Mouse (Mus musculus): Measurements from ENCODE around the gene Cdt1.

Gene Cdt1

DNA sequence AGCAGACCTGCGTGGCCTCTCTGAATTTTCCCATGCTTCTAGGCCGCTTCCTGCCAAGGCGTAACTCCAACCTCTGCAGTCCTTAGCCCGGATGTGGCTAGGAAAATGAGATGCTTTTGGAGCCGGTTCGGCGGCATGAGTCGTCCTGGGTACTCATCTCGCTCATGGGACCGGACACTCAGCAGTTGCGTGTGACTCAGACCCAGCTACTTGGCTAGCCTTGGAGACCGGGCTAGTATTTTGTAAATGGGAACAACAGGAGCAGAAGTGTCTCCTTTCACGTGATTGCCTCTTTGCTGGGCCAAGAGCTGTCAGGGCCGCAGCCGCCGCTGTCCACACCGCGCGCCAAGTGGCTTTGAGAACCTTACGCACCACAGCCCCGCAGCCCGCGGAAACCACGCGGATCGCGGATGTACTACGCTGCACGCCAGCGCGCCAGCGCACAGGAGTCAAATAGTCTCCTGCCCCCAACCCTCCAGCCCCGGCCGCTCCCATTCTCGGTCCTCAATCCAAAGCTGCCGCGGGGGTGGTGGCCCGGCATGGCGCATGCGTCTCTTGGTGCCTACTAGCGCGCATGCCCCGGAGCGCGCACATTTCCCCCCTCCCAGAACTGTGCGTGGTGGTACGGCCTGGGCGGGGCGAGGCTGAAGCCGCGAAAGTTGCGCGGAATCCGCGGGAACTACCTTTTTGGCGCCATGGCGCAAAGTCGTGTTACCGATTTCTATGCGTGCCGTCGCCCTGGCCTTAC is at the start of gene Cdt1:
Gene Cdt1 (plus strand): TSS at position 655 of the 748 bp plus-strand sequence.
- DNase-seq (ENCODE audit: low spot score in 2 of 2), result peak; percentile 94 to 95

DNA sequence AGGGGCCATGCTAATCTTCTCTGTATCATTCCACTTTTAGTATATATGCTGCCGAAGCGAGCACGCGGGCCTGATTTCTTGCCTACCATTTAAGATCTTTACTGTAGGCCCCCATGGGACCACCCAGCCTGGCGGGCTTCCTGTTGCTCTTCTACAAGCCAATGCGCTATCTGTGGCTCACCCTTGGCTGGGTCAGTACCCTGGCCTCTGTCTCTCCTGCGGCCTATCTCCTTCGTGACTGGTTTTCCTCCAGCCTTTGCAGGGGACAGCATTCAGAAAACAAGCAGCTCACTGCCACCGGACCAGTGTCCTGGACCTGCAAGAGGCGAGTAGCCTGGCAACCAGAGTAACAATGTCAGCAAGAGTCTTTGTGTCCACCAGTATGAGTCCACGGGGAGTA is 47.2 kb upstream of the Cdt1 start:
- DNase-seq (ENCODE audit: low spot score in 2 of 2), result no peak

DNA sequence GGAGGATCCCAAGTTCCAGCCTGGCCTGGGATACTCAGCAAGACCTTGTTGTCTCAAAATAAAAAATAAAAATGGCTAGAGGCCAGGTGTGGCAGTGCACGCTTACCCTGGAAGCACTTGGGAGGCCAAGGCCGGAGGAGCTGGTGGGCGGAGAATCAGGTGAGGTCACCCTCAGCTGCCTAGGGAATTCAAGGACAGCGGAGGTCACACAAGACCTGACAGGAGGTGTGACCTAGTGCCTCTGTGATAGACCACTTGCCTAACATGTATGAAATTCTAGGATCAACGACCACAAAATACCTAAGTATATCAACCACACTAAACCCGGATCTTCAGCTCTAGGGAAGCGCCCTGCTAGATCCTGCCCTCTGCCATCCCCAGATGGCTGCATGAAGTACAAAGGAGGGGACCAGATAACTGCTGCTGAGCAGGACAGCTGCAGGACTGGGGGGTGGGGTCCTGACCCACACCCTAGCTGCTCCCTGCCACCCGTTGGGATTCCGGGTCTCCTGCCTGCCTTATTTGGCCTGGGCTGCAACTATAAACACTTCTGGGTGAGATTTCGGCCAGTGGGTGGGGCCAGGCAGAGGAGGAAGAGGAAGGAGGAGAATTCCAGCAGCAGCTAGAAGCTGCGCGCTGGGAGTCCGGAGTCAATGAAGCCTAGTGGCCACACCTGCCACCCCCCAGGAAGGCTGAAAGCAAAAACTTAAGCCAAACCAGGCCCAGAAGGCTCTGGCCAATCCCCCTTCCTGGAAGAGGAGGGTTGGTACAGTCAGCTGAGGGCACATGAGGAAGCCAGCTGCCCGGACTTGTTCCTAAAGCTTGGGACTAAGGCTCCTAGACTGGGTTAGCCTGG is 44.8 kb upstream of the Cdt1 start:
- DNase-seq (ENCODE audit: low spot score in 2 of 2), result peak; percentile 78 to 85

DNA sequence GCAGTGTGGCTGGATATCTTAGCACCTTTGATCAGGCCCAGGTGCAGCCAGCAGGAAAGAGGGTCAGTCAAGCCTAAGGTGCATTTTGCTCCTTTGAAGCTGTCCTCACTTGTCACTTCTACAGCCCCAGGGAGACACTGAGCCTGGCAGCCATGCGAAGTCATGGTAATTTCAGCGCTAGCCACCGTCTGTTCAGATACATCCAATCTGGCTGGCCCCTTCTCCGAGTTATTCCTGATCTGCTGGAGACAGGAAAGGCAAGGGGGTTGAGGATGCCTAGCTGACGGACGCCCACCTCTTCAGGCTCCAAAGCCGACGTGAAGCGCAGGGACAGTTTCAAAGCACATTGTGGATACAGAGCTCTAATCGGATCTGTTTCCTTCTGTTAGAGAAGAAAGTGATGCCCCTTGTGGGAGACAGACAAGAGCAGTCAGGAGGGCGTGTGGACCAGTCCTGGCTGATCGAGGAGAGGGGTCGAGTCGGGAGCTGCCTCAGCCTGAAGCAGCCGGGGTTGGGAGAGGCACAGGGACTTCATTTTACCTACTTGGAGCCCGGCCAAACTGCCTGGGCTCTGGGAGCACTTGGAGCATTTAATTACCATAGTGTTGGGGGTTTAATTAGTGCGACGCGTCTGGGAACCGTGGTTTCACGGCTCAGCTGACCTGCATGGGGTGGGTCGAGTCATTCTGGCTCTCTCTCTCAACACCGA is 44.0 kb upstream of the Cdt1 start:
- no peak for DNase-seq (ENCODE audit: low spot score in 2 of 2)

DNA sequence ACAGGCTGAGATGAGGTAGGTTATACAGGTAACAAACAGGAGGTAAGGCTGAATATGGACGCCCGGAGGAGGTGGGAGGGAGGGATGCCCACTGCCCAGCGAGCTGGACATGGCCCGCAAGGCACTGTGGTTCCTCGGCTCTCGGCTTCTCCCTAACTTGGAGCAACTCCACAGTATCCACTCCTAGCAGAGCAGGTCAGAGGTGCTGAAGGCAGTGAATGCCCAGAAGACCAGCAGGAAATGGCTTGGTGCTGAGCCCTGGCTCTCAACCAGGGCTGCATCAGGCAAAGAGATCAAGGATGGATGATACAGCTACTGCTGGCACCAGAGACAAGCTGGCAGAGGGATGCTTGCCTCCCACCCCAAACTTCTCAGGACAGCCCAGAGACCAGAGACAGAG is 43.3 kb upstream of the Cdt1 start:
- DNase-seq (ENCODE audit: low spot score in 2 of 2), result no peak

DNA sequence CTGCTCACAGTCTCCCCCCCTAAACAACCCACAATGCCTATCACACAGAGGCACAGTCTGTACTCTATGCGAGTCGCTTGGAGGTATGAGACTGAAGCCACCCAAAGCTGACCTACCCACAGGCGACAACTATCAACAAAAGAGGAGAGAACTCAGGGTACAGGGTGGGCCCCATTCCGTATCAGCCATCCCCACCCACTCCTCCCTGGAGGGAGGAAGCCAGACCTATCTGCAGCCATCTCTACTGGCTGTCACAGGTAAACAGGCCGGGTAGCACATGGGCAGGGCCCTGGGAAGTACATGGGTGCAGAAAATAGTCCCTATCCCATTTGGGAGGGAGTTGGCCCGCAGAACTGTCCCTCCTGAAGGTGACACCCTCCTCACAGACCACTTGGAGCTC is 42.8 kb upstream of the Cdt1 start:
- no peak for DNase-seq (ENCODE audit: low spot score in 2 of 2)

DNA sequence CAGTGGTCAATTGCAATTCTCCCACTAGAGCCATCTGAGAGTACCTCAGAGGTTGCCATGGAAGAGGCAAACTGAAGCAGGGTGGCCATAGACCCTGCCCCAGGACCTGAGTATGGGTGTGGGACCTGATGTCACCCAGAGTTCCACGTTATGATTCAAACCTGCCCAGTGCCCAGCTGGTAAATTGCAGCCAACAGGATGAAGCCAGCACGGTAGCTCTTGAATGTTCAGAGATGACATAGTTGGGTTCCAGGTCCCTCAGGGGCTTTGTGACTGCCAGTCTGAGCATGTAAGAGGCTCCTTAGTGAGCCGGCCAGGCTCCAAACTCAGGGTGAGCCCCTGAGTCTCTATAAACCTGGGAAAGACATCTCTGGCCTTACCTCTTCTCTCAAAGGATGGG is 41.7 kb upstream of the Cdt1 start:
- no peak for DNase-seq (ENCODE audit: low spot score in 2 of 2)

DNA sequence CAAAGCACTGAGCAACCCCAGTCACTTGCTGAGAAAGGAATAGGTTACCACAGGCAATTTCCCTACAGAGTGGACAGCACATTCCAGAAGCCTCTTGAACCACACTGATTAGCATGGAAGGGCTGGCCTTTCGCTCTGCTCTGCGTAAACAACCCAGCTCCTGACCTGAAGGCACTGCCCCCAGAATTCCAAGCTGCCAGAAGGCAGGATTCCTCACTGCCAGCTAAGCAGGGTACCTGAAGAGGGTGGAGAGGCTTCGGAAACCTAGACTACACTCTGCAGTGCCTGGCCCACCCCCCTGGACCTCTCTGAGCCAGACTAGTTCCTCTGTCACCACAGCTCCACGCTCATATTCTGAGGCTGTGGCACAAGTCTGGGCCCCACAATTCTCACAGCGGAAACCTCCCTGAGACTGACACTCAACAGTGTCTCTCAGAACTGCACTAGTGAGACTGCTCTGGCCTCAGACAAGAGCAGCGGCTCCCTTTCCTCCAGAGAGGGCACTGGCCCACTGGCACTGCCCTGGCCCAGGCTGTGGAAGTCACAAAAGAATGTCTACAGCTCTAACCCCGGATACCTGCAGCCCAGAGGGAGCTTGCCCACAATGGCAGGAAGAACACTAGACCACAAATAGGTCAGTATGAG is 41.2 kb upstream of the Cdt1 start:
- DNase-seq (ENCODE audit: low spot score in 2 of 2), result no peak

DNA sequence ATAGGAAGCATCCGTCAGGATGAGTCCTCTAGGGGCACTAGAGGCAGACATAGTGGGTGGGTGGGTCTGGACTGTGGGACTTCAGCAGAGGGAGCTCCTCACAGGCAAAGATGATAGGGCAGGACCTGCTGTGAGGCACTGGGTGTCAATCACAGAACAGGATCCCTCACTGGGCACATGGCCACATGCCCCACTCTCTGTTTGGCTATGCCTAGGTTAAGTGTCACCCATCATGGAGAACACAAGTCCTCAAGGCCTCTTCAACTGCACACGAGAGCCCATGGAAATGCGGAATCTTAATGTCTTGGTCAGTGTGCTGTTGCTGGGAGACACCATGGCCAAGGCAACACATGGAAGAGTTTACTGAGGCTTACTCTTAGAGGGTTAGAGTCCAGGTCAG is 39.9 kb upstream of the Cdt1 start:
- no peak for DNase-seq (ENCODE audit: low spot score in 2 of 2)

DNA sequence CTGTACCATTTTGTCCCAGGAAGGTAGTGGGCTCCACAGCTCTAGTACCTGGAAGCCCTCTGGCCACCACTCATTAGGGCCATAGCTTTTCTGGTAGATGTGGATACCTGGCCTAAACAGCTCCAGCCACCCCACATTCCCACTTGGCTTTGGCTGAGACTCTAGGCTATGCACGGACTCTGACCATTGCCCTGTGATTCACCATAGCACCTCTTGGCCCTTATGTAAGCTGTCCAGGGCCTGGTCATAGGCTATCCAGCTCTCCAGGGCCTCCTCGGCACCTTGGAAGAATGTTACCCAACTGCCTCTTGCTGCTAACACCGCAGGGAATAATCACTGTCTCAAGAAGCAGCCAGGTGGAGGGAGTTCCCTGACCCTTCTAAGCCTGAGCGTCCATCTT is 38.7 kb upstream of the Cdt1 start:
- DNase-seq (ENCODE audit: low spot score in 2 of 2), result no peak

DNA sequence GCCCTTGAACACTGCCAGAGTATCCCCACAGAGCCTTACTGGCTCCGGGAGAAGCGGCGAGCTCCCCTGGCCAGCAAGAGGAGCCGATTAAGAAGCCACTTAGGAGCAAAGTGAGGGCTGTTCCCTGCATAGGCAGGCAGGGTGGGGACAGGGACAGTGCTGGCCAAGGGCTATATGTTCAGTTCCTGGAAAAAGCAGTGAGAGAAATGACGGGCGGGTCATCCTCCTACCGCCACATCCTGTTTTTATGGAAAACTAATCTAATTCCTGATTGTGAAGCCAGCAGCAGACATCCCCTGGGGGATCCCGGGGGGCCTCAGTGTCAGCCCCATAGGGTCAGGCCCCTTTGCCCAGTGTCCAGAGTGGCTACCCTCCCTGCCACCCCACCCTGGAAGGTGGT is 36.5 kb upstream of the Cdt1 start:
- no peak for DNase-seq (ENCODE audit: low spot score in 2 of 2)

DNA sequence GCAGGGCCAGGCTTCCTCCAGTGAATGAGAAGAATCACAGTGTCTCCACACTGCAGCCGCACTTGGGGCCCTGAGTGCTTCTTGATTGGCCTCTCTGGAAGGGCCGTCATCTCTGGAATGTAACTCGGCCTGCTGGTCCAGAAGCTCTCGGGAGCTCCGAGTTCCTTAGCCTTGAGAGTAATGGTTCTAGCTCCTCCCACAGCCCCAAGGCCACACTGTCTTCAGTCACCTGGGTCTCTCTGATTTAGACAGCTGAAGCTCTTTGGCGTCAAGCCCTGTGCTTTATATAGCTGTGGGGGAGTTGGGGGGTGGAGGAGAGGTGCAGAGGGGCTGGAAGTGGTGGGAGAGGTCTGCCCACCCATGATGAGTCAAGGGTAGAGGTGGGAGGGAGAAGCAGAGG is 30.8 kb upstream of the Cdt1 start:
- no peak for DNase-seq (ENCODE audit: low spot score in 2 of 2)

DNA sequence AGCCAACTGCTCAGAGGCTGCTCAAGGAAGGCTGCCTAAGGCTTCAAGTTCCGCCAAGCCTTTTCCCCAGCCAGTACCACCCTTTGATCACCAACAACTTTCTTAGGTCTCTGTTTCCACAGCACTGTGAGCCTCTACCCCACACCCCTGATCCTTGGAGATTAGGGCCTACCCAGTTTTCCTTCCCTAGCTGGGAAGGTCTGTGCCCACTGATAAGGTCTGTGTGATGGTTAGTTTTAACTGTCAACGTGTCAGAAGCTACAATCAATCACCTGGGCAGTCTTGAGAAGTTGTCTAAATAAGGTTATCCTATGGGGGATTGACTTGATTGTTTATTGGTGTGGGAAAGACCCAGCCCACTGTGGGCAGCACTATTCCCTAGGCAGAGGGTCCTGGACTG is 30.0 kb upstream of the Cdt1 start:
- DNase-seq (ENCODE audit: low spot score in 2 of 2), result no peak

DNA sequence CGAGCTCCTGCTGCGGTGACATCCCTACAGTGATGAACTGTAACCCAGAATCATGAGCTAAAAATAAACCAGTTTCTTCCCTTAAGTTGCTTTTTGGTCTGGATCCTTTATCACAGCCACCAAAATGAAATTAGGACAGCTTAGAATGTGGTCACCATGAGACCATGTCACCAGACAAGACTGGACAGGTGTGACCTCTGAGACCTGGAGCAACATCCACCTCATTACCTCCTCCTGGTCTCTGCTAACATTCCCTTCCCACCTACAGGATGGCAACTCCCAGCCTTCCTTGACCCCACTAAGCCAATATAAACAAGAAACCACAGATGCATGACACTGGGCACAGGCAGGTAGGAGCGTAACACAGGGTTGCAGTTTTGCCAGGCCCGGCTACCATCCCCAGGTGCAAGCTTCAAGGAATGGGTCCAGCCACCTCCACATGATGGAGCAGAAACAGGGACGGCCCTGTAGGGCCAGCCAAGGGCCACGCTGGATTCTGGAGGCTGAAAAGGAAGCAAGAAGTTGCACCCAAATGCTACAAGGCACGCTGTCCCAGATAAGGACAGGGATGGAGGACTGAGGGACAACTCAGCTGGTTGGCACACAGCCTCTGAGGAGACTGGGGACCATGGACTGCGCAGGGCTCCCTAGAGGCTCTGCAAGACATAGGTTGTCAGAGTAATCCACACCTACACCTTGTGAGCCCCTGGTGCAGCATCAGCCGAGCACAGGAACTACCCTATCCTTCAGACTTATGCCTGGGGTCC is 29.3 kb upstream of the Cdt1 start:
- DNase-seq (ENCODE audit: low spot score in 2 of 2), result no peak

DNA sequence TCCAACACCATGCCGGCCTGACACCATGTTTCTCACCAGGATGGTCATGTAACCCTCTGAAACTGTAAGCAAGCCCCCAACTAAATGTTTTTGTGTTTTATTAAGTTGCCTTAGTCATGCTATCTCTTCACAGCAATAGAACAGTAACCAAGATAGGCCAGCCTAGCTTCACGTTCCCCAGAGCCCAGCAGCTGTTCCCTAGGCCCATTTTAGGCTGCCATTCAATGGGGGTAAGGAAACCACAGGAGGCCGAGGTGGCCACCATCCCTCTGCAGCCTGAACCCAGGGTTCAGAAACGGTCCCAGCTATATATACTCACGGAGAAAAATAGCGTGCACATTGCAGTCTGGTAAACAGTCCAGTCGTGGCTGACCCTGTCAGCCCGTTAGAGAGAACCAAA is 23.7 kb upstream of the Cdt1 start:
- no peak for DNase-seq (ENCODE audit: low spot score in 2 of 2)

DNA sequence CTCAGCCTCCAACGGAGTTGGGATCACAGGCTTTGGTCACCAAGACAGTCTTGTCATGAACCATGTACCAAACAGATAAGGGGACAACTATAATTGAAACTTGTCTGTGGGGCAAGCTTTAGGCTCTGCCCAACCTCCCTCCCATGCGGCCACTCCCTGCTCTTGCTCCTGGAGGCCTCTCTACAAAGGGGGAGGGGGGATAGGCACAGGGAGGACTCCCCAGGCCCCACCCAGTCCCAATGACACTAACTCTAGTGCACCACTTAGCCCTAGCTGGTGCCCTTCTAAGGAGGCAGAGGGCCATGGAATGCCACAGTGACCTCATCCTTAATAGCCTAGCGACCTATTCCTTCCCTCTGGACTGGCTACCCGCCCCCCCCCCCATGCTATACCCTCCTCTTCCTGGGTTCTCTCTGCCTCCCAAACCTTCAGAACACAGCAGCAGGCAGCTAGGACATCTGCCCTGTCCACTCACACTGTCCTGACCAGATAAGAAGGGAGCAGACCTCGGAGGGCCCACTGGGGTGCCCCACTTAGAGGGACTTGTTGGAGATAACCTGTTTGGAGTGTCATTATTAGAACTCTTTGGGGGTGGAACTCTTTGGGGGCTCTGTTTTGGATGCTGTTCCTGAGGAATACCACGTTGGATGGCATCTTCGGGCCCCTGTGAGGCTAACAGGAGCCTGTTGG is 21.6 kb upstream of the Cdt1 start:
- no peak for DNase-seq (ENCODE audit: low spot score in 2 of 2)

DNA sequence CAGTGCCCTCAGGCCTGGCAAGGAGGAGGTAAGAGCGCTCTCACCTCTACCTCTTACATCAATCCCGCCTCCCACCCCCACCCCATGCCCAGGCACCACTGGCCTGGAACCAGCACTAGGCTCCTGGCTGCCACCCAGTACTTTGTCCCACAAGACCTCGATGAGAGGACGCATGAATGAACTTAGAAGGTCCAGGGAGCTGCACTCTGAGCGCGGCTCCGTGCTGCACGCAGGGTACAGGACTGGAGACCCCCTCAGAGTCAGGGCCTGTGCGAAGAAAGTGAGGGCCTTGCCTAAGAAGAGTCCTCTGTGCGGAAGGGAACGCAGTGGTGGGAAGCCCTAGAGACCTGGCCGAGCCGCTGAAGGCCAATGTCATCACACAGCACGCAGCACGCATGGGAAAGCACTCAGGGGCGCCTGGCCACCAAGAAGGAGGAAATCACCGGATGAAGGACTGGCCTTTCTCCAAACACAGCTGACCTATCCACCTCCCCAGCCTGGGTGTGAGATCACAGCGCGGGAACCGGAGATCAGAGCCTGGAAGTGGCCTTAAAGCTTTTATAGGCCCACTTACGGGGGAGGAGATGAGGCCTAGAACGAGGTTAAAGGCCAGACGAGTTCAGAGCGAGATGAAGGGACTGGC is 20.9 kb upstream of the Cdt1 start:
- peak; percentile 85 to 86 for DNase-seq (ENCODE audit: low spot score in 2 of 2)

DNA sequence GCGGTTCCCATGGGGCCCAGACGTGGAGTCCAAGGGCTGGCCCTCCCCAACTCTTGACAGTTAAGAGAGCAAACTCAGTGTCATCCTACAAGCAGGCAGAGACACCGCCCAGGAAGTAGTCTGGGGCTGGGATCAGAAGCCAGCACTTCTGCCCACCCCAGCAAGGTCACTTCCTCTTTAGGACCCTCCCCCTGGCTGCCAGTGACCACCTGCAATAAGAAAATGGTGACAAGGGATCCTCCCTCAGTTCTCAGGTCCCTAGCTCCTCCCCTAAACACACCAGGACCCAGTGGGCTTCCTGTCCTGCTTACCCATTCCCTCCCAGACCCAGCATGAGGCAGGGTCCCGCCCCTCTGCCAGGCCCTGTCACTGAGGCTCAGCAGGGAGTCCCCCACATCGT is 20.0 kb upstream of the Cdt1 start:
- peak; percentile 41 to 61 for DNase-seq (ENCODE audit: low spot score in 2 of 2)

DNA sequence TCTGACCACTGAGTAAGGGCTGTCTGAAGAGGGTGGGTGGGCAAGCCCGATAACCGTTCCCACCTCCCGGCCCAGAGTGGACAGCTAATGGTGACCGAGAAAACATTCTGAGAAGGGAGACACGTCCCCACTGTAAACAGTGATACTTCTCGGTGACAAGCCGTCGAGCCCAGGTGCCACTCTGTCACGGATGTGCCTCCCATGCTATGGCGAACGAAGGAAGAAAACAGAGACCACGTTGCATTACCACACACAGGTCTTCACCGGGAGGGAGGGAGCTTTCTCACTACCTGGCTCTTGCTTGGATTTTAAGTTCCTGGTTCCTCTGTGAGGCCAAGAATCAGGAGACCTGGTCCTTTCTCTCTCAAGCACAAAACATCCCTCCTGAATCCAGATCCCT is 19.5 kb upstream of the Cdt1 start:
- DNase-seq (ENCODE audit: low spot score in 2 of 2), result no peak

DNA sequence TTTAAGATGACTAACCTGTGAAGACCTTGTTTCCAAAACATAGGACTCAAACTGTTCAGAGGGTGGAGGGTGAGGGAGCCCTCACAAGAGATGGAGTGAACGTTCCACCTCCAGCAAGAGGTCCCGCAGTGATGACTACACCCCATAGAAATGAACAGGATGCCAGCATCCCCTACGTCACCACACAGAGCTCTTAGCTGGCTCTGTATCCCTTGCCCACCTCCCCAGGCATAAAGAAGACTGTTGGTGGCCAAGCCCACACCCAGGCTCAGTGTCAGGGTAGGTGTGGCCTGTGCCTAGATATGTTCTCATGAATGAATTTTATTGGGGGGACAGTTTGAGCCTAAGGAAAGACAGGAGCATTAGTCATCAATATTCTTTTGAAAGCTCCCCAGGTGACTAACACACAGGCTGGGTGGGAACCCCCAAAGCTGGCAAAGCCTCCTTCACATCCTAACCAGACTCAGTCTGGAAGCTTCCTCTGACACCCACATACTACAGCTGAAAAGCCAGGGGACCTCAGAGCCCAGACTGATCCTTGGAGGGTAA is 18.9 kb upstream of the Cdt1 start:
- no peak for DNase-seq (ENCODE audit: low spot score in 2 of 2)
